Mouse (Mus musculus) urinary bladder, postnatal 4 days (tissue): ENCODE results near the gene Scgb2b21.
"Not testable (repeated sequence)": the region's sequence is repeated elsewhere in the genome, so short reads cannot be mapped to it uniquely, and the experiment has no call there.

Experiments
- DNase-seq, 2 experiments: peaks; one replicate each; pipeline ENCODE4 v3.0.0; 2021 to 2022; ENCODE audit warnings: low spot score in 2 of 2

The Scgb2b21 gene

GRCm38 (mm10) chr7:33520358-33520757 is at the start of gene Scgb2b21:
Gene Scgb2b21, minus strand, starts transcription at chr7:33520458.
- no peak for DNase-seq

DNA sequence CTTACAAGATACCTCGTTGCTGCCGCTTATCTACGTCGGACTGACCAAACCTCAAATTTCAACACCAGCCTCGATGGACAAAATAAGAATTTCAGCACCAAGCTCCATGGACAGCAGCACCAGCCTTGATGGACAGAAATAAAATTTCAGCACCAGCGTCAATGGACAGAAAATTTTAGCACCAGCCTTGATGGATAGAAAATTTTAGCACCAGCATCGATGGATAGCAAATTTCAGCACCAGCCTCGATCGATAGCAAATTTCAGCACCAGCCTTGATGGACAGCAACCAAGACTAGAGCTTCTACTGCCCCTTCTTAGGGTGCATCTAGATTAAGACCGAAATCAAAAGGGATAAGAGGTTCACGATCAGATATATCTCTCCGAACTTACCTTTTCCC is 23.2 kb upstream of the Scgb2b21 start:
- not testable (repeated sequence) for DNase-seq
